Mouse (Mus musculus): ENCODE data around the gene Mgp. TPM values are rescaled to one million over a fixed set of nuclear protein-coding genes. Genes with fewer than 3 reads are reported as not detected.

Mgp gene
- total RNA-seq, 1 experiment from 2014 or later: not detected

DNA sequence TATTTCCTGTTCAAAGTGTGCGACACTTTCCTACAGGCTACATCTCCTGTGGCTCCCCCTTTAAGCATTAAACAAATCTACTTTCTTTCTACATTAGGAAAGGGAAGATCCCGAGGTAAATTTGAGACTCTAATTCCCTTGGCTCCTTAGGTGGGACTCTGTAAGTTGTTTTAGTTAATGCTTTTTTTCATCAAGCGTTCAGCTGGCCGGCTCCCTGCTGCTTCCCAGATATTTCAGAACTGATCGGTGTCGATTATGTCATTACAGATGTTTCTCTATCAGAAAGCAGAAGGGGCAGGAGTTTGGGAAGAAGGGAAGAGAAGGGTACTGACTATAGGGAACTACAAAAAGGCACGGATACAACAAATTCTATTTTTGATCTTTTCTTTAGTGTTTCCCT lies 48.5 kb downstream of the Mgp start:
- ATAC-seq (ENCODE audit: extremely low read depth, insufficient number of reproducible peaks, low FRiP score, poor library complexity, severe bottlenecking): no peak

DNA sequence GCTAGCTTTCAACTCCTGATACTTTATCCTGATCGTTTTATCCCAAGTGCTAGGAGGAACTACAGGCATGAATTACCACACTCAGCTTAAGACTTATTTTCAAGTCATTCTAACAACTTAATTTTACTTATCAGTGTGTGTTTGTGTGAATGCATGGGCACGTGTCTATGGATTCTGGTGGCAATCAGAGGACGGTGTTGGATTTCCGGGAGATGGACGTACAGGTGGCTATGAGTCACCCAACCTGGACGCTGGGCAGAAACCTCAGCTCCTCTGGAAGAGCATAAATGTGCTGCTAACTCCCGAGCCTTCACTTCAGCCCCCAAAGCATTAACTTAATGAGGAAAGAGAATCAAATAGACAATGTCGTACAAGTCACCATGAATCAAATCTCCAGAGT lies 50.6 kb downstream of the Mgp start:
- no peak for ATAC-seq (ENCODE audit: extremely low read depth, insufficient number of reproducible peaks, low FRiP score, poor library complexity, severe bottlenecking)

Other genes with a start within 250 kb of the Mgp start
- 276 and 296 TPM in 2 replicates for gene Plbd1, start 213.9 kb downstream of the Mgp start, total RNA-seq (2017)
- gene Gucy2c, start 94.1 kb downstream of the Mgp start, total RNA-seq (2017): 0.23 and 0.37 TPM in 2 replicates
- 22.1 and 23.3 TPM in 2 replicates for gene Hist4h4, start 71.4 kb downstream of the Mgp start, total RNA-seq (2017)
- 50.2 and 56.9 TPM in 2 replicates for gene H2afj, start 67.6 kb downstream of the Mgp start, total RNA-seq (2017)
- 4.2 and 6.3 TPM in 2 replicates for gene BC049715, start 48.2 kb downstream of the Mgp start, total RNA-seq (2017)
- 90.1 and 103 TPM in 2 replicates for gene Wbp11, start 47.6 kb downstream of the Mgp start, total RNA-seq (2017)
- gene Smco3, start 40.4 kb downstream of the Mgp start, total RNA-seq (2017): 0.35 TPM in 1 of 2 replicates, not detected in the other
- gene Art4, start 18.1 kb downstream of the Mgp start, total RNA-seq (2017): 1.9 and 2.8 TPM in 2 replicates
- gene Erp27, start 46.4 kb upstream of the Mgp start, total RNA-seq (2017): 12.0 and 12.5 TPM in 2 replicates
- gene Pde6h, start 48.0 kb upstream of the Mgp start, total RNA-seq (2017): 0.35 TPM in 1 of 2 replicates, not detected in the other
- gene Arhgdib, start 66.1 kb upstream of the Mgp start, total RNA-seq (2017): 1,086 and 1,117 TPM in 2 replicates

All from neutrophil, adult 5-6 weeks (primary cell).